Mouse (Mus musculus): ENCODE measurements around the gene Asprv1. TPM values are rescaled to one million over a fixed set of nuclear protein-coding genes. Genes with fewer than 3 reads are reported as not detected.

The Asprv1 gene
- polyA plus RNA-seq, 1 experiment from 2014 or later: 0.77 TPM

DNA sequence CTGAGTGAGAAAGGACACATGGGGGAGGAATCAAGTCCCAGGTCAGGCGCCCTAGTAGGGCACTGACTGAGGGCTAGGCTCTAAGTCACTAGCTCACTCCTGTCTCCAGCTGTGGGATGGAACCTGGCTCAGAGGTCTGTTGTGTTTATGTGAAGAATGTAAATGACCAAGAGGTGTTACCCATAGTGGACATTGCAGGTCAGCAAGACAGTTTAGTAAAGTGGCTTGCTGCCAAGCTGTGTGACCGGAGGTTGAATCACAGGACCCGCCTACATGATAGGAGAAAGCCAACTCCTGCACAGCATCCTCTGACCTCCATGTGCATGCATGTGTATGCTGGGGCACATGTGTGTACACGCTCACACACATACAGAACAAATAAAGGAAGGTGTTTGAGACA, 17.6 kb downstream of the Asprv1 start:
- Histone ChIP-seq H3K36me3 (peaks cover 25% of the 10 kb centered on the region), H3K4me2 (replicated peaks) (no peak overlapping the region), H3K27ac (no peak overlapping the region), H3K9ac (no peak overlapping the region), H3K9me3 (no peaks in the 10 kb centered on the region), H3K27me3 (replicated peaks) (no peaks in the 10 kb centered on the region), H3K4me3 (no peak overlapping the region), H3K4me1 (no peaks in the 10 kb centered on the region)
- WGBS: 86% methylated on average over 4 of the region's 4 CpGs
- ATAC-seq (ENCODE audit: low FRiP score, low read depth): no peak

DNA sequence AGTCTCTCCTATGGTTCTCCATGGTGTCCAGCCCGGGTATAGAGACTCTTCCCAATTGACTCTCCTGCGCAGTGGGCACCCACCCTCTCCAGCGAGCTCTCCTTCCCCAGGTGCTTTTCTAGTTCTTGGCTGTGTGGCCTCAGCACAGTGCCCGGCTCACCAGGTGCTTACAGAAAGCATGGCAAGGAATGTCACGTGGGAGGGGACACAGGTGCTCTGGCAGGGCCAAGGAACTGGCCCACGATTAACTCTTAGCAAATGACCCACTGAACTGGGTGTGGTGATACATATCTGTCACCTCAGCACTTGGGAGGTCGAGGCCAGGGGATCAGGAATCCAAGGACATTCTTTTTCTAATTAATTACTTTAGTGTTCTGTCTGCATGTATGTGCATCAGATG, 18.2 kb downstream of the Asprv1 start:
- H3K4me3 ChIP-seq: no peak overlapping the region
- no peak overlapping the region for H3K9ac ChIP-seq
- no peak overlapping the region for H3K4me2 ChIP-seq (replicated peaks)
- no peak overlapping the region for H3K27ac ChIP-seq
- 84% methylated on average over 7 of the region's 7 CpGs for WGBS
- H3K36me3 ChIP-seq: peaks cover 31% of the 10 kb centered on the region
- no peaks in the 10 kb centered on the region for H3K4me1 ChIP-seq
- no peak for ATAC-seq (ENCODE audit: low FRiP score, low read depth)
- H3K27me3 ChIP-seq (replicated peaks): no peaks in the 10 kb centered on the region
- H3K9me3 ChIP-seq: no peaks in the 10 kb centered on the region

DNA sequence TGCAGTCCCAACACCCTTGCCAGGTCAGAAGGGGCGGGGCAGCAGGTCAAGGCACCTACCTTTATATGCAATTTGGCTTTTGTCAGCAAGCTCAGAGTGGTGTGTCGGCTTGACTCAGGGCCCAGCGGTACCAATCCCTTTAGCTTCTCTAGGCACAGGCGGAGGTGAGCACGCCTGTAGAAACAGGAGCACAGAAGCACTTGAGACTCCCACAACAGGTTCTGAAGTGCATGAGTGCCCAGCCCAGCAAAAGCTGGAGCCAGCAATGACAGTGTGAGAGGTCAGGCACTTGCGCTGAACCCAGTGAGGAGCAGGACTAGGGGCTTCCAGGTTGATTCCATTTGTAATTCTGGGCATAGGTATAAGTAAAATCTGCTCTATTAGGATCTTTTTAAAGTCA, 25.1 kb downstream of the Asprv1 start:
- no peak for ATAC-seq (ENCODE audit: low FRiP score, low read depth)
- H3K4me2 ChIP-seq (replicated peaks): no peak overlapping the region
- H3K9me3 ChIP-seq: no peaks in the 10 kb centered on the region
- H3K9ac ChIP-seq: no peak overlapping the region
- no peak overlapping the region for H3K4me3 ChIP-seq
- H3K27me3 ChIP-seq (replicated peaks): no peaks in the 10 kb centered on the region
- H3K36me3 ChIP-seq: peaks cover 64% of the 10 kb centered on the region
- H3K4me1 ChIP-seq: no peaks in the 10 kb centered on the region
- WGBS: 91% methylated on average over 6 of the region's 6 CpGs
- H3K27ac ChIP-seq: no peak overlapping the region

DNA sequence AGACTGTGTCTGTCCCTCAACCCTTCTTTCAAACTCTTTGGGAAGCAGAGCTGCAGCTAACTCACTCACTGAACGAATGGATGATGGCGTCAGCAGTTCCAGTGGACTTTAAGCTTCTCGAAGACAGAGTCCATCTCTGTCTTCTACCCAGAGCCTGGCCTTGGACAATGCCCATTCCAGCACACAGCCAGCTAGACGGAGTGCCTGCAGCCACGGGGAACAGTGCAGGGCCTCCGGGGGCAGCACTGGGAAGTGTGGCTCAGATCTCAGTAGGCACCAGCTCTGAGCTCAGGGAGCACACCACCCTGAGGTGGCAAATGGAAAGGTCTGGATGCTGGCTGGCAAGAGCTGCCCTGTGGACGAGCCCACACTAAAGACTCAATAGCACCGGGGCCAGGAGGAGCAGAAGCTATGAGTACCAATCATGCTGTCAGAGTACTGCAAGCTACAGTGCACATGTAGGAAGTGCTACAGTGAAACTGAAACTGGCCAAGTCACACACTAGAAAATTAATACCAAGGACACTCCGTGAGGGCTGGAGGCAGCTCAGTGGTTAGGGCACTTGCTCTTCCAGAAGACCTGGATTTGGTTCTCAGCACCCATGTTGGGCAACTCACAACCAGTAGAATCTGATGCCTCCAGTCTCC, 26.4 kb downstream of the Asprv1 start:
- H3K27me3 ChIP-seq (replicated peaks): no peaks in the 10 kb centered on the region
- no peaks in the 10 kb centered on the region for H3K4me1 ChIP-seq
- no peak overlapping the region for H3K4me2 ChIP-seq (replicated peaks)
- no peak overlapping the region for H3K4me3 ChIP-seq
- H3K9ac ChIP-seq: no peak overlapping the region
- ATAC-seq (ENCODE audit: low FRiP score, low read depth): no peak
- H3K9me3 ChIP-seq: no peaks in the 10 kb centered on the region
- 80% methylated on average over 9 of the region's 9 CpGs for WGBS
- no peak overlapping the region for H3K27ac ChIP-seq
- peaks cover 60% of the 10 kb centered on the region for H3K36me3 ChIP-seq

DNA sequence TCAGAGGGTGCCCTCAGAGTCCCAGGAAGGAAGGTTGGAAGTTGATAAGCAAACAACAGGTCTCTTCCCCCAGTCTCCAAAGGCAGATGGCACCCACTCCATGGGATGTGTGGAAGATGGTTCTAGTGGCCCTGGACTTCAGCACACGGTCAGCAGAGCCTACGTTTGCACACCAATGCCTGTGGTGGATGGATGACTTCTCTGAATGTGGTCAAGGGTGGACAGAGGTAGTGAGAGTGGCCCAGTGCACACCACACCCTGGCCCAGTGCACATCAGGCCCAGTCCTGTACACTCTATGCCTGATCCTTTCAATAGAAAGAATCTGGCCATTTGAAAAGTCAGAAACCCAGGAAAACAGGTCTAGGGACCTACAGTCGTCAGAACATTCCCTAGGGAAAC, 30.5 kb downstream of the Asprv1 start:
- no peak overlapping the region for H3K4me3 ChIP-seq
- no peak for ATAC-seq (ENCODE audit: low FRiP score, low read depth)
- H3K9ac ChIP-seq: no peak overlapping the region
- H3K4me2 ChIP-seq (replicated peaks): no peak overlapping the region
- 89% methylated on average over 3 of the region's 3 CpGs for WGBS
- H3K9me3 ChIP-seq: no peaks in the 10 kb centered on the region
- no peaks in the 10 kb centered on the region for H3K27me3 ChIP-seq (replicated peaks)
- peaks cover 47% of the 10 kb centered on the region for H3K36me3 ChIP-seq
- no peaks in the 10 kb centered on the region for H3K4me1 ChIP-seq
- no peak overlapping the region for H3K27ac ChIP-seq

DNA sequence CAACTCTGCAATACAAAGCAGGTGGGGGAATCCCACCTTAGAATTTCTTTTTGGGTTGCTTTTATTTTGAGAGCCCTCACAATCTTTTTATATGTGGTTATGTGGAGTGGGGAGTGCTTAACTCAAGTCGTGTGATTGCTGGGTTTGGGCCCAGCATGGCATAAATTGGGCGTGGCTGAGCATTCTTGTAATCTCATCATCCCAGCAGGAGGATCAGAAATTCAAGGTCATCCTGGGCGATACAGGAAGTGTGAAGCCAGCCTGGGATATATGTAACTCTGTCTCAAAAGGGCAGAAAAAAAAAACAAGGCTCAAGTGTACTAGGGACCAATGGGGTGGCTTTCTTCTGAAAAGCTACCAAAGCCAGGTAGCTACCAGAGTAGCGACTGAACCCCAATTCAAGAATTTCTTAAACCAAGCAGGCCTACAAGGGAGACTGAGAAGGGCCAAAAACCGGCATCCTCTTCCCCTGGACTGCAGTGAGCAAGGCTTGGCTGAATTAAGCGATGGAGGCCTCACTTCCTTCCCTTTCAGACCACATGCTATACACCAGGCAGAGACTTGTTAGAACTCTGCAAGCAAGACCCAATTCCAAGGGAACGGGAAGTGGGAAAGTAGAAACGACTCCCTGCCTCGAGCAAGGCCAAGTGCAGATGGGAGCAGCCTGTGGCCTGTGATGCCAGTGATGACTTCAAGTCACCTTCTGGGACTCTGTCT, 32.4 kb downstream of the Asprv1 start:
- Histone ChIP-seq H3K27me3 (replicated peaks) (no peaks in the 10 kb centered on the region), H3K4me3 (no peak overlapping the region), H3K9me3 (no peaks in the 10 kb centered on the region), H3K36me3 (peaks cover 46% of the 10 kb centered on the region), H3K27ac (no peak overlapping the region), H3K4me2 (replicated peaks) (no peak overlapping the region), H3K4me1 (no peaks in the 10 kb centered on the region), H3K9ac (no peak overlapping the region)
- no peak for ATAC-seq (ENCODE audit: low FRiP score, low read depth)
- 79% methylated on average over 9 of the region's 9 CpGs for WGBS

DNA sequence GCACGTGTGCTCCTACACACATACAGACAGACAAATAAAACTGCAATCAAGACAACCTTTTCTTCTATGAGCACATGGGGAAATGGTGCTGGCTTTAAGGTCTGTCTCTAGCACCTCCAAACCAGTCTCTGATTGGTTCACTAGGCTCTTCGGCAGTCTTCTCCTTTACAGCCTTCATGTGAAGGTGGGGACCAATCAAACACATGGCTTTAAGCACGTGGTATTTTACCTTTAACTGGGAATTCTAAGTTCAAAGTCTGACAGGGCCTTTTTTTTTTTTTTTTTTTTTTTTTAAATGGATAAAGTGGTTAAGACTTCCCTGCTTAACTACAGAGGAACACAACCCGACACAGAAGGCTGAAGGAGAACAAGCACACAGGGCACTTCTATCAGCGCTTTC, 37.1 kb downstream of the Asprv1 start:
- no peaks in the 10 kb centered on the region for H3K27me3 ChIP-seq (replicated peaks)
- peaks cover 30% of the 10 kb centered on the region for H3K36me3 ChIP-seq
- no peak overlapping the region for H3K4me2 ChIP-seq (replicated peaks)
- no peak overlapping the region for H3K9ac ChIP-seq
- H3K4me3 ChIP-seq: no peak overlapping the region
- ATAC-seq (ENCODE audit: low FRiP score, low read depth): no peak
- 85% methylated on average over 5 of the region's 5 CpGs for WGBS
- H3K4me1 ChIP-seq: peaks cover 24% of the 10 kb centered on the region
- no peak overlapping the region for H3K27ac ChIP-seq
- no peaks in the 10 kb centered on the region for H3K9me3 ChIP-seq

DNA sequence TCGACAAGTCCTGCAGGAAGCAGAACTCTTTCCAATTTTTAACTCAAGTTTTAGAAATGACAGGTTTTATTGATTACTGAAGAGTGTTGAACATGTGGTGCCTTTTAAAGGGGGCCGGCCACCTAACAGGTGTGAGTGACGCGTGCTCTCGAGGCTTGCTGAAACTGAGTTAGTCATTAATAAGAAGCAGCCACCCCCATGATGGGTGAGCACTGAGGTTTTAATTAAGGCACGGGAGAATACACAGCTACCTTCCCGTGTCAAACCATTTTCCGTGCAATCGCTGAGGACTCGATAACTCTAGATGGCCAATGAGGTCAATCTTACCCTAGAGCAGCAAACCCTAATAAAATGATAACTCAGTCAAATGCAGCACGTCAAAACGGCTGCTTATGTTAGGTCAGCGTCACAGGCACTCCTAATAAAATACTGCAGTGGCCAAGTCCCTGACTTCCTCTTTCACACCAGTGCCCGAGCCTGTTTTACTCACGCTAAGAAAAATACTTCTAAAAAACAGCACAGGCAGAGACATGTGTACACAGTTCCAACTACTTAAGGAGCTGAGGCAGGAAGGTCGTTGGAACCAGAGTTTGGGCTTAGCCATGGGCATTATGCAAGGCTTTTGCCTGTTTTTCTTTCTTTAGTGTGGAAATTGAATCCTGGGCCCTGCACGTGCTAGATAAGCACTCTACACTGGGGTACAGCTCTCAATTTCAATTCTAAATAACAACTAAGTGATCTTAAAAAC, 37.8 kb downstream of the Asprv1 start:
- Histone ChIP-seq H3K4me2 (replicated peaks) (no peak overlapping the region), H3K9me3 (no peaks in the 10 kb centered on the region), H3K9ac (no peak overlapping the region), H3K27me3 (replicated peaks) (no peaks in the 10 kb centered on the region), H3K36me3 (peaks cover 30% of the 10 kb centered on the region), H3K4me1 (peaks cover 24% of the 10 kb centered on the region), H3K27ac (no peak overlapping the region), H3K4me3 (no peak overlapping the region)
- WGBS: 88% methylated on average over 17 of the region's 17 CpGs
- ATAC-seq (ENCODE audit: low FRiP score, low read depth): no peak

DNA sequence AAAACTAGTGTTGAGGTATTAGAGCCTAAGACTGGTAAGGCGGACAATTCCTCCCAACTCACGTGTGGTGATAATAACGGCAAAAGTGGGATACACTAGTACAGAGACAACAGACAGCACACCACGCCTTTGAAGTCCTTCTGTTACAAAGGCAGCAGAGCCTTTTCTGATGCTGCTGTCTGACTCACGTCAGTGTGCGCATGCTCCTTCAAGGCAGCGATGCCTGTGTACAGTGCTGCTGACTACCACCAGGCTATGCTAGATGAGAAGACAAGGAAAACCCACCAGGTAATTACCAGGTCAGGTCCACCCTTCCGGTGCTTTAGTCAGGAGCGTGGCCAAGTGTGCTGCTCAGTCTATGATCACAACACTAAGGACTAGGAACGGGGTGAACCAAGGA, 39.1 kb downstream of the Asprv1 start:
- Histone ChIP-seq H3K27ac (no peak overlapping the region), H3K4me3 (no peak overlapping the region), H3K27me3 (replicated peaks) (no peaks in the 10 kb centered on the region), H3K36me3 (peaks cover 20% of the 10 kb centered on the region), H3K9ac (no peak overlapping the region), H3K4me2 (replicated peaks) (peak overlapping the region; percentile 94), H3K4me1 (peaks cover 24% of the 10 kb centered on the region), H3K9me3 (no peaks in the 10 kb centered on the region)
- no peak for ATAC-seq (ENCODE audit: low FRiP score, low read depth)
- 93% methylated on average over 10 of the region's 10 CpGs for WGBS

DNA sequence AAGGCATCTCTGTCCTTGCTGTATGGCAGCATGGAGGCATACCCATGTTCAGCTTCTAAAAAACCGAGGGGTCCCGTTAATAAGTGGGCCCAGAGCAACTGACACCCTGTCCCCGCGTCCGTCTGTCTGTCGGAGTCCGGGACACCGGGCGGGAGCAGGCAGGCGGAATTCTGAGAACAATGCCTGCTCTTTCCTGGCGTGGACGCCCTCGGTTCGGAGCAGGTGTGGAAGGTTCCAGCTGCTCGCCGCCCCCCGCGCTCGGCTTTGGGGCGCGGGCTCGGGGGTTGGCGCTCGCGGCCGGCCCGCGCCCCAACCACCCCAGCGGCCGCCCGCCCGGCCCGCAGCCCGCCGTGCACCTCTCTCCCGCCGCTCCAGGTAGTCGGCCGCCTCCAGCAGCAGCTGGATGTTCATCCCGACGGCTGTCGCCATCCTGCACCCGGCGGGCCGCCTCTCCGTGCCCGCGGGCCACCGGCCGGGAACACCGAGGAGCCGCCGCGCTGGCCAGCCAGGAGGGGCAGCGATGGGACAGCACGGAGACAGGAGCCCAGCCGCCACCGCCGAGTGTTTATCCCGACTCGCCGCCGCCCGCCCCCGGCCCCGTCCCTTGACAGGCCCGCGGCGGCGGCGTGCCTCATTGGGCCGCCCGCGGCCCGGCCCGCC, 40.7 kb downstream of the Asprv1 start, which contains the start of gene Mxd1:
Mxd1 (minus strand) TSS at position 582 of the 660 bp plus-strand sequence.
- H3K4me2 ChIP-seq (replicated peaks): peak within 1 kb of the TSS; percentile 94
- peak within 1 kb of the TSS; percentile 86 for H3K9ac ChIP-seq
- peak; percentile 14; the same call in 1 of the 2 replicates for ATAC-seq (ENCODE audit: low FRiP score, low read depth)
- peaks cover 24% of the 10 kb centered on the region for H3K4me1 ChIP-seq
- H3K27me3 ChIP-seq (replicated peaks): no peaks in the 10 kb centered on the region
- H3K9me3 ChIP-seq: no peaks in the 10 kb centered on the region
- peaks cover 25% of the 10 kb centered on the region for H3K36me3 ChIP-seq
- peak within 1 kb of the TSS; percentile 74; the same call in 1 of the 2 replicates for H3K27ac ChIP-seq
- peak within 1 kb of the TSS; percentile 99 for H3K4me3 ChIP-seq
- WGBS: under 1% methylated on average over 72 of the region's 76 CpGs

DNA sequence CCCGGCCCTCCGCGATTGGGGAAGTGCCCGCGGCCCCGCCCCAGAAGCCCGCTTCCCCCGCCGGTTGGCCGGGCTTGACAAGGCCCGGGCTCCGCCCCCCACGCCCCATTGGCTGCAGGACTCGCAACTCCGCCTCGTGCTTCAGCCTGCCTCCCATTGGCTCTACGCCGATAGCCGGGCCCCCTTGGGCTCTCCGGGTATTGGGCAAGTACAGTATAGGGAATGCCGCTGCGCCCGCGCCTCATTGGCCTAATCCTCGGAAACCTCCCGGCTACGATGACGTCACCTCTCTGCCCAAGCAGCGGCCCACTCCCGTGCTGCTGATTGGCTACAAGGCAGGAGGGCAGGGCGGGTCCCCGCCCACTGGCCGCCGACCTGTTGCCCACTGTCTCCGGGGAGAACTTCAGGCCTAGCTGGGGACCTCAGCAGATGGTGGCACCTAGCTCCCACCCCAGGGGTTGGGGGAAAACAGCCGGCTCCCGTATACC, 41.3 kb downstream of the Asprv1 start:
- Histone ChIP-seq H3K4me2 (replicated peaks) (peak overlapping the region; percentile 94), H3K36me3 (peaks cover 25% of the 10 kb centered on the region), H3K27me3 (replicated peaks) (no peaks in the 10 kb centered on the region), H3K9ac (0 out of 2 replicates have a peak overlapping the region, but pooled peaks have one; percentile 29), H3K27ac (no peak overlapping the region), H3K9me3 (no peaks in the 10 kb centered on the region), H3K4me1 (peaks cover 24% of the 10 kb centered on the region), H3K4me3 (peak overlapping the region; percentile 99)
- 1% methylated on average over 34 of the region's 37 CpGs for WGBS
- peak; percentile 100 for ATAC-seq (ENCODE audit: low FRiP score, low read depth)

DNA sequence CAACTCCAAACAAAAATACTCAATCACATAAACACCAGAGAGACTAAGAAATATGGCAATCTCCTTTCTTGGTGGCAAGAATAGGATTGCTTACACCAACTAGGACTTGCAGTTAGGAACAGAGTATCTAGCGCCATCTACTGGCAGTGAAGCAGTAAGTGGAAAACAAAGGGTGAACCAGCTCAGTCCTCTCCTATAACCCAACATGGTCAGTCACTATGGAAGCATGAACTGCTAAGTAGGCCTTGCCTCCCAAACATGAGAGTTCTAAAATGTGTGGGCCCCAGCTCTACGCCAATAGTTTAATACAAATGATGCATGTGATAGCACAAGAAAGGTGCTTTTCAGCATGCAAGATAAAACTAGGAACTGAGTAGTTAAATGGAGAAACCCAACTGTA, 42.9 kb downstream of the Asprv1 start:
- Histone ChIP-seq H3K9ac (no peak overlapping the region), H3K4me2 (replicated peaks) (no peak overlapping the region), H3K4me1 (peaks cover 24% of the 10 kb centered on the region), H3K27ac (no peak overlapping the region), H3K27me3 (replicated peaks) (no peaks in the 10 kb centered on the region), H3K9me3 (no peaks in the 10 kb centered on the region), H3K36me3 (peaks cover 40% of the 10 kb centered on the region), H3K4me3 (no peak overlapping the region)
- WGBS: 11% methylated on average over 2 of the region's 2 CpGs
- ATAC-seq (ENCODE audit: low FRiP score, low read depth): no peak

All from neural tube, embryonic 12.5 days (tissue).